16 mouse cellular contexts compared by ENCODE assay signal in genomic region chr10:122525807-122526206, GRCm38 (mm10).
DNase-seq lines count a peak whose midpoint lies in the region; ATAC-seq and TF ChIP-seq lines count a peak whose summit lies in the region.
"Had no signal": no experiment of that assay in that cellular context is flagged by ENCODE, and none has a peak within 500 bp of the region (broad histone marks: within the 10 kb centered on the region; RNA-seq: fewer than 3 reads in every experiment).

No protein-coding gene starts in this region.

- H3K4me3 ChIP-seq in layer of hippocampus, adult 2 months = no peak overlapping the region
- H3K4me3 ChIP-seq: hindbrain, embryonic 12.5 days; liver, embryonic 15.5 days; megakaryocyte, embryonic 14.5 days; stomach, embryonic 15.5 days had no signal

- peak; percentile 13 for DNase-seq in CD4-positive, CD25-positive, alpha-beta regulatory T cell, adult 2 months (ENCODE audit: low read depth, low spot score)
- no peak for DNase-seq in layer of hippocampus, adult 2 months (ENCODE audit: low spot score in 2 of 2)
- DNase-seq in layer of hippocampus, adult 9-11 months = no peak
- peak; percentile 39 for DNase-seq in retina, embryonic 14.5 days (ENCODE audit: low spot score)
- DNase-seq in retina, postnatal 1 day = no peak
- DNase-seq in urinary bladder, postnatal 36 days (ENCODE audit: low spot score in 2 of 2) = no peak
- DNase-seq in lung, postnatal 14 days = no peak
- DNase-seq: cerebellum, adult 11-12 months; gastrocnemius, postnatal 25 days; thymus, postnatal 14 days had no signal

- peak; percentile 69 for TF ChIP-seq CTCF in layer of hippocampus, adult 2 months (conservative IDR thresholded peaks at IDR 0.05)

- no peak overlapping the region for H3K27ac ChIP-seq in layer of hippocampus, adult 2 months
- H3K27ac ChIP-seq: hindbrain, embryonic 12.5 days; liver, embryonic 15.5 days; stomach, embryonic 15.5 days had no signal

- no peak for ATAC-seq in CD4-positive, CD25-positive, alpha-beta regulatory T cell, adult 4 months
- ATAC-seq: activated CD4-positive, CD25-positive, alpha-beta regulatory T cell, adult 4 months had no signal

Comparison
In these comparisons a context has a peak if more than half of its experiments do, and no peak if none do; other contexts are left out.
1. DNase-seq: peak in CD4-positive, CD25-positive, alpha-beta regulatory T cell, adult 2 months (single experiment) and retina, embryonic 14.5 days (single experiment); none in layer of hippocampus, adult 2 months (0 of 2), layer of hippocampus, adult 9-11 months (single experiment), retina, postnatal 1 day (single experiment), urinary bladder, postnatal 36 days (0 of 2) and lung, postnatal 14 days (single experiment).